Mouse (Mus musculus) spleen, adult 2 months (tissue): Measurements from ENCODE around the gene Tnfrsf1b.

Experiments
- CTCF ChIP-seq: fragments of 200-500 bp; IDR thresholded peaks from 2 replicates; pipeline ENCODE4 v1.5.1; 2011; ENCODE audit warnings: mild to moderate bottlenecking, inconsistent platforms; ENCODE audit not compliant: insufficient read depth, insufficient read length, insufficient replicate concordance; ENCODE audit errors: extremely low read depth
- POLR2A ChIP-seq: fragments of 200-500 bp; IDR thresholded peaks from 2 replicates; pipeline ENCODE4 v1.6.1; 2011; ENCODE audit warnings: low read depth, low read length, inconsistent platforms

DNA sequence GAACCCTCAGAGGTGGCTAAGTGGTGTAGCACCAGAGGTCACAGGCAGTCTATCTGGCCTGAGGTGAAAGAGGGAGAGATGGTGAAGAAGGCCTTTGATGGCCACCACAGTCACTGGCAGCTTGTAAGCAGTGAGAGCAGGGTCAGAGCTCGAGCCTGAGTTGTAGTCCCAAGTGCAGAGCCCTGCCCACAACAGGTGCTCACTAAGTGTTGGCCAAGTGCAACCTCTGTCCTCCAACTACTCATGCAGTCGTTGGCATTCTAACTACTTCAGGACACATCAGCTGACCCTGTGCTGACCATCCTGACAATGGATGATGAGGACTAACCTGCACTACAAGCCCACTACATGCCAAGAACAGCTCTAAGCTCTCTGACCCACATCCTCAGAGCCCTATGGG, 59.1 kb downstream of the Tnfrsf1b start:
- TF ChIP-seq CTCF (no peak), POLR2A (no peak)
